Mouse (Mus musculus): ENCODE measurements around the gene Tmtc1.

DNA sequence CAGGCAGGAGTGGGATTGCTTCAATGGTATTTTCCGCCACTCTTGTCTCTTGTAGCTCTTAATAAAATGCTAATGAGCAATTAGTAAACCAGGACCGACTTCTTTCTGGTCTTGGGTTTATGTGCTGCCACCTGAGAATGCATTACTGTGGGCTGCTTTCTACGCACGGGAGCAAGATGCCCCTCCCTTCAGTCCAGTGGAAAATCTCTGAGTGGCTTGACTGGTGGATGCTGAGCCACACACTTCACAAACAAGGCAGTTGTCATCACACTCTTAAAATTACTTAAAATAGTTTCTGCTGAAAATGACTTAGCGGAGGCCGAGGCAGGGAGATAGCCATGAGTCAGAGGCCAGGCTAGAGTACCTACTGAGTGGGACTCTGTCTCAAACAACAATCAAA is 116.1 kb downstream of the Tmtc1 start:
- TF ChIP-seq CTCF (IDR thresholded peaks at IDR 0.05; ENCODE audit: low read depth): no peak
- no peak for TF ChIP-seq EP300 (optimal IDR thresholded peaks at IDR 0.05)

All from stomach, postnatal 0 days (tissue).